Mouse (Mus musculus): ENCODE data around the gene Cdcp1. TPM values are rescaled to one million over a fixed set of nuclear protein-coding genes. Genes with fewer than 3 reads are reported as not detected.

Cdcp1 gene
- polyA plus RNA-seq, 1 experiment from 2014 or later: 13.5 TPM

- no peak for ATAC-seq (ENCODE audit: insufficient read depth, low FRiP score, low read depth)
- Histone ChIP-seq H3K36me3 (no peaks in the 10 kb centered on the region), H3K27me3 (replicated peaks) (no peaks in the 10 kb centered on the region), H3K27ac (peak overlapping the region; percentile 44; the same call in 1 of the 2 replicates), H3K4me3 (replicated peaks) (no peak overlapping the region), H3K4me1 (no peaks in the 10 kb centered on the region), H3K9me3 (no peaks in the 10 kb centered on the region), H3K9ac (no peak overlapping the region), H3K4me2 (no peak overlapping the region)
- 48% methylated on average over 5 of the region's 5 CpGs for WGBS
Observed at GRCm38 (mm10) chr9:123148430-123148829, 67.4 kb downstream of the Cdcp1 start.

GRCm38 (mm10) chr9:123139887-123140614, 75.8 kb downstream of the Cdcp1 start:
- Histone ChIP-seq H3K27ac (peak overlapping the region; percentile 46), H3K9ac (no peak overlapping the region), H3K9me3 (no peaks in the 10 kb centered on the region), H3K27me3 (replicated peaks) (no peaks in the 10 kb centered on the region), H3K4me2 (no peak overlapping the region), H3K4me3 (replicated peaks) (no peak overlapping the region), H3K36me3 (peaks cover 24% of the 10 kb centered on the region), H3K4me1 (peaks cover 6% of the 10 kb centered on the region; the same call in 1 of the 2 replicates)
- ATAC-seq (ENCODE audit: insufficient read depth, low FRiP score, low read depth): no peak
- 79% methylated on average over 4 of the region's 4 CpGs for WGBS

- WGBS: 40% methylated on average over 5 of the region's 5 CpGs
- ATAC-seq (ENCODE audit: insufficient read depth, low FRiP score, low read depth): peak; percentile 75
- Histone ChIP-seq H3K9me3 (no peaks in the 10 kb centered on the region), H3K4me3 (replicated peaks) (no peak overlapping the region), H3K9ac (no peak overlapping the region), H3K4me2 (no peak overlapping the region), H3K36me3 (peaks cover 30% of the 10 kb centered on the region), H3K27me3 (replicated peaks) (no peaks in the 10 kb centered on the region), H3K27ac (peak overlapping the region; percentile 46; the same call in 1 of the 2 replicates), H3K4me1 (peaks cover 6% of the 10 kb centered on the region; the same call in 1 of the 2 replicates)
Observed at GRCm38 (mm10) chr9:123138891-123139474, 76.9 kb downstream of the Cdcp1 start.

GRCm38 (mm10) chr9:123136953-123137682, 78.7 kb downstream of the Cdcp1 start:
- Histone ChIP-seq H3K9ac (no peak overlapping the region), H3K9me3 (no peaks in the 10 kb centered on the region), H3K4me1 (peaks cover 6% of the 10 kb centered on the region; the same call in 1 of the 2 replicates), H3K27ac (peak overlapping the region; percentile 31; the same call in 1 of the 2 replicates), H3K27me3 (replicated peaks) (no peaks in the 10 kb centered on the region), H3K36me3 (peaks cover 48% of the 10 kb centered on the region), H3K4me2 (no peak overlapping the region), H3K4me3 (replicated peaks) (no peak overlapping the region)
- no peak for ATAC-seq (ENCODE audit: insufficient read depth, low FRiP score, low read depth)
- WGBS: 72% methylated on average over 7 of the region's 7 CpGs

GRCm38 (mm10) chr9:123132994-123133393, 82.8 kb downstream of the Cdcp1 start:
- peaks cover under 1% of the 10 kb centered on the region; the same call in 1 of the 2 replicates for H3K4me1 ChIP-seq
- no peaks in the 10 kb centered on the region for H3K27me3 ChIP-seq (replicated peaks)
- 79% methylated on average over 3 of the region's 3 CpGs for WGBS
- no peaks in the 10 kb centered on the region for H3K9me3 ChIP-seq
- H3K27ac ChIP-seq: no peak overlapping the region
- peaks cover 70% of the 10 kb centered on the region for H3K36me3 ChIP-seq
- no peak for ATAC-seq (ENCODE audit: insufficient read depth, low FRiP score, low read depth)
- no peak overlapping the region for H3K9ac ChIP-seq
- no peak overlapping the region for H3K4me2 ChIP-seq
- no peak overlapping the region for H3K4me3 ChIP-seq (replicated peaks)

DNA sequence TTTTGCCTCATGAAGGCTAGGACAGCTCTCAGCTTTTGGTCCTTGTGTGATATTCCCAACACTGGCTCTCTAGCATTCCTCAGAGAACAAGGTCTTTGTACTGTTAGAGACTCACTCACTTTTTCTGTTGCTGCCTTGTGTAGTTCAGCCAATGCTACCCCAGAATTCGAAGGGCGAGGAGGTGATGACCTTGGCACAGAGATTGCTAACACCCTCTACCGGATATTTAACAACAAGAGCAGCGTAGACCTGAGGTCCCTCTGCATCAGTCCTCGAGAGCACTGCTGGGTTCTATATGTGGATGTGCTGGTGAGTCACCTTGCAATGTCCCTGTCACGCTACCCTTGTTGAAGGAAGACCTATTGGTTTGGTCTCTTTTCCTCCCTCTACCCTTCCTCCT, 88.2 kb downstream of the Cdcp1 start:
- Histone ChIP-seq H3K36me3 (peaks cover 49% of the 10 kb centered on the region), H3K9ac (no peak overlapping the region), H3K4me2 (no peak overlapping the region), H3K27ac (no peak overlapping the region), H3K4me1 (no peaks in the 10 kb centered on the region), H3K27me3 (replicated peaks) (no peaks in the 10 kb centered on the region), H3K9me3 (no peaks in the 10 kb centered on the region), H3K4me3 (replicated peaks) (no peak overlapping the region)
- ATAC-seq (ENCODE audit: insufficient read depth, low FRiP score, low read depth): no peak
- 94% methylated on average over 6 of the region's 6 CpGs for WGBS

DNA sequence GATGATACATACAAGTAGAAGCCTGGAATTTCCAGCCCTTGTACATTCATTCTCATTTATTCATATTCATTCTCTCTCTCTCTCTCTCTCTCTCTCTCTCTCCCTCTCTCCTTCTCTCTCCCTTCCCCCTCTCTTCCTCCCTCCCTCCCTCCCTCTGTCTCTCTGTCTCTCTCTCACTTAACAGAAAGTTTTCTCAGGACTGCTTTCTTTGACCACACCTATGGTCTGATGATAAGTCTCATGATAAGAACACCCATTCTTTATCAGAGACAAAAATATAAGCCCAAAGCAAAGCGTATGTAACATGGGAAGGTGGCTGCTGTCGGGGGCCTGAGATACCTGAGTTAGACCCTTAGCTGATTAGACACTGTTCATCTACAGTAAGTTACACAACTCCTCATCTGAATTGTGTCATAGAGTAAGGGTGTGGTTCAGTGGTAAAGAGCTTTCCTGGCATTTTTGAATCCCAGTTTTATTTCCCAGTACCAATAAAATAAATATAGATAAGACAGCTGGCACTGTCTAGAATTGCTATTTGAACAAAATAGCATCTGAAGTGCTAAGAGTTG, 91.3 kb downstream of the Cdcp1 start:
- Histone ChIP-seq H3K9ac (no peak overlapping the region), H3K27me3 (replicated peaks) (no peaks in the 10 kb centered on the region), H3K27ac (no peak overlapping the region), H3K36me3 (peaks cover 42% of the 10 kb centered on the region), H3K4me2 (no peak overlapping the region), H3K4me1 (no peaks in the 10 kb centered on the region), H3K4me3 (replicated peaks) (no peak overlapping the region), H3K9me3 (no peaks in the 10 kb centered on the region)
- ATAC-seq (ENCODE audit: insufficient read depth, low FRiP score, low read depth): no peak
- WGBS: 76% methylated on average over 2 of the region's 2 CpGs

GRCm38 (mm10) chr9:123123571-123124412, 92.0 kb downstream of the Cdcp1 start:
- H3K9ac ChIP-seq: no peak overlapping the region
- H3K9me3 ChIP-seq: no peaks in the 10 kb centered on the region
- H3K27ac ChIP-seq: no peak overlapping the region
- no peak overlapping the region for H3K4me3 ChIP-seq (replicated peaks)
- no peaks in the 10 kb centered on the region for H3K4me1 ChIP-seq
- peaks cover 49% of the 10 kb centered on the region for H3K36me3 ChIP-seq
- 88% methylated on average over 6 of the region's 6 CpGs for WGBS
- peak; percentile 27; the same call in 1 of the 2 replicates for ATAC-seq (ENCODE audit: insufficient read depth, low FRiP score, low read depth)
- H3K27me3 ChIP-seq (replicated peaks): no peaks in the 10 kb centered on the region
- no peak overlapping the region for H3K4me2 ChIP-seq

DNA sequence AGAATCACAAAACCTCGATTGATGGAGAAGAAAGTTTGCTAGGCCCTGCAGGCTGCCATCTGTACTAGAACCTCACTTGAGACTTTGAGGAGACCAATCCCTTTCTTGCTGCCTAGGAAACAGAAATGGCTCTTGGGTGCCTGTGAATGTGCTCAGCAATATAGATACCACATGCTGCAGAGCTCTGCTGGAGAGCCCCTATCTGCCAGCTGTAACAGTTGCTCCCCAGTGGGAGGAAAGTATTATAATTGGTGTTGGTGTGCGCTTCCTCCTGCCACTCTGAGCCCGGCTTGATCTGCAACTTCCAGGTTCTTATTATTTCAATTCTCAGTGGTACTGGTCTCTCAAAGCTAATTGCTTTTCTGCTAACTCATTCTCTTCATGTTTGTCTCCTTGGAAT, 92.8 kb downstream of the Cdcp1 start:
- H3K36me3 ChIP-seq: peaks cover 45% of the 10 kb centered on the region
- no peak overlapping the region for H3K27ac ChIP-seq
- H3K4me3 ChIP-seq (replicated peaks): no peak overlapping the region
- no peaks in the 10 kb centered on the region for H3K4me1 ChIP-seq
- no peaks in the 10 kb centered on the region for H3K9me3 ChIP-seq
- no peaks in the 10 kb centered on the region for H3K27me3 ChIP-seq (replicated peaks)
- no peak overlapping the region for H3K9ac ChIP-seq
- 93% methylated on average over 3 of the region's 3 CpGs for WGBS
- ATAC-seq (ENCODE audit: insufficient read depth, low FRiP score, low read depth): no peak
- H3K4me2 ChIP-seq: no peak overlapping the region
